Mouse (Mus musculus): ENCODE data around the gene Amigo1. TPM values are rescaled to one million over a fixed set of nuclear protein-coding genes. Genes with fewer than 3 reads are reported as not detected.
"Not testable (repeated sequence)": the region's sequence is repeated elsewhere in the genome, so short reads cannot be mapped to it uniquely, and the experiment has no call there.

The Amigo1 gene
- polyA plus RNA-seq, 1 experiment from 2014 or later = 11.3 TPM

GRCm38 (mm10) chr3:108220661-108221060, 34.5 kb downstream of the Amigo1 start:
- H3K27me3 ChIP-seq (ENCODE audit: control insufficient read depth, insufficient read depth, low read length) = peaks cover 27% of the 10 kb centered on the region
- 79% methylated on average over 3 of the region's 3 CpGs for WGBS
- DNase-seq (ENCODE audit: low spot score) = no peak
- ATAC-seq (ENCODE audit: low FRiP score) = no peak
- no peak overlapping the region for H3K4me2 ChIP-seq (replicated peaks)
- H3K4me1 ChIP-seq (replicated peaks; ENCODE audit: control insufficient read depth, insufficient read depth, low read length) = no peaks in the 10 kb centered on the region
- no peaks in the 10 kb centered on the region for H3K9me3 ChIP-seq (ENCODE audit: control insufficient read depth, low read length)
- H3K36me3 ChIP-seq (replicated peaks; ENCODE audit: control insufficient read depth, insufficient read depth) = no peaks in the 10 kb centered on the region
- H3K4me3 ChIP-seq (replicated peaks; ENCODE audit: low read length) = no peak overlapping the region
- no peak overlapping the region for H3K9ac ChIP-seq
- no peak overlapping the region for H3K27ac ChIP-seq

- H3K27me3 ChIP-seq (ENCODE audit: control insufficient read depth, insufficient read depth, low read length) = peaks cover 57% of the 10 kb centered on the region
- H3K4me1 ChIP-seq (replicated peaks; ENCODE audit: control insufficient read depth, insufficient read depth, low read length) = peaks cover 5% of the 10 kb centered on the region
- H3K9me3 ChIP-seq (ENCODE audit: control insufficient read depth, low read length) = no peaks in the 10 kb centered on the region
- H3K4me3 ChIP-seq (replicated peaks; ENCODE audit: low read length) = peak overlapping the region; percentile 34
- H3K4me2 ChIP-seq (replicated peaks) = peak overlapping the region; percentile 61
- DNase-seq (ENCODE audit: low spot score) = no peak
- ATAC-seq (ENCODE audit: low FRiP score) = no peak
- 4% methylated on average over 59 of the region's 67 CpGs for WGBS
- H3K27ac ChIP-seq = no peak overlapping the region
- no peaks in the 10 kb centered on the region for H3K36me3 ChIP-seq (replicated peaks; ENCODE audit: control insufficient read depth, insufficient read depth)
- peak overlapping the region; percentile 31; the same call in 1 of the 2 replicates for H3K9ac ChIP-seq
Measured at GRCm38 (mm10) chr3:108225711-108226557, 39.8 kb downstream of the Amigo1 start.

GRCm38 (mm10) chr3:108226558-108227350, 40.6 kb downstream of the Amigo1 start, which contains the start of gene Sypl2:
Sypl2 (minus strand) TSS chr3:108226648.
- H3K4me3 ChIP-seq (replicated peaks; ENCODE audit: low read length) = peak within 1 kb of the TSS; percentile 34
- WGBS = 2% methylated on average over 44 of the region's 44 CpGs
- H3K4me1 ChIP-seq (replicated peaks; ENCODE audit: control insufficient read depth, insufficient read depth, low read length) = peaks cover 5% of the 10 kb centered on the region
- ATAC-seq (ENCODE audit: low FRiP score) (no peak), DNase-seq (ENCODE audit: low spot score) (peak; percentile 38)
- H3K9ac ChIP-seq = peak within 1 kb of the TSS; percentile 31; the same call in 1 of the 2 replicates
- peak within 1 kb of the TSS; percentile 61 for H3K4me2 ChIP-seq (replicated peaks)
- H3K36me3 ChIP-seq (replicated peaks; ENCODE audit: control insufficient read depth, insufficient read depth) = no peaks in the 10 kb centered on the region
- H3K9me3 ChIP-seq (ENCODE audit: control insufficient read depth, low read length) = no peaks in the 10 kb centered on the region
- H3K27ac ChIP-seq = no peak within 1 kb of the TSS
- H3K27me3 ChIP-seq (ENCODE audit: control insufficient read depth, insufficient read depth, low read length) = peaks cover 57% of the 10 kb centered on the region

GRCm38 (mm10) chr3:108227521-108227920, 41.4 kb downstream of the Amigo1 start:
- 84% methylated on average over 2 of the region's 2 CpGs for WGBS
- Histone ChIP-seq H3K4me1 (replicated peaks; ENCODE audit: control insufficient read depth, insufficient read depth, low read length) (peaks cover 5% of the 10 kb centered on the region), H3K27me3 (ENCODE audit: control insufficient read depth, insufficient read depth, low read length) (peaks cover 55% of the 10 kb centered on the region), H3K27ac (no peak overlapping the region), H3K4me2 (replicated peaks) (no peak overlapping the region), H3K9me3 (ENCODE audit: control insufficient read depth, low read length) (no peaks in the 10 kb centered on the region), H3K9ac (no peak overlapping the region), H3K4me3 (replicated peaks; ENCODE audit: low read length) (no peak overlapping the region), H3K36me3 (replicated peaks; ENCODE audit: control insufficient read depth, insufficient read depth) (no peaks in the 10 kb centered on the region)
- DNase-seq (ENCODE audit: low spot score) = no peak
- no peak for ATAC-seq (ENCODE audit: low FRiP score)

- WGBS = 86% methylated on average over 4 of the region's 4 CpGs
- Histone ChIP-seq H3K4me1 (replicated peaks; ENCODE audit: control insufficient read depth, insufficient read depth, low read length) (peaks cover 2% of the 10 kb centered on the region; the same call in 1 of the 2 replicates), H3K9ac (no peak overlapping the region), H3K27me3 (ENCODE audit: control insufficient read depth, insufficient read depth, low read length) (peaks cover 20% of the 10 kb centered on the region), H3K36me3 (replicated peaks; ENCODE audit: control insufficient read depth, insufficient read depth) (no peaks in the 10 kb centered on the region), H3K9me3 (ENCODE audit: control insufficient read depth, low read length) (no peaks in the 10 kb centered on the region), H3K4me2 (replicated peaks) (no peak overlapping the region), H3K27ac (no peak overlapping the region), H3K4me3 (replicated peaks; ENCODE audit: low read length) (no peak overlapping the region)
- ATAC-seq (ENCODE audit: low FRiP score) = no peak
- no peak for DNase-seq (ENCODE audit: low spot score)
Measured at GRCm38 (mm10) chr3:108231646-108232045, 45.5 kb downstream of the Amigo1 start.

- 85% methylated on average over 4 of the region's 4 CpGs for WGBS
- not testable (repeated sequence) for H3K4me3 ChIP-seq (replicated peaks; ENCODE audit: low read length)
Measured at GRCm38 (mm10) chr3:108237474-108238102, 51.5 kb downstream of the Amigo1 start.

GRCm38 (mm10) chr3:108241243-108241839, 55.2 kb downstream of the Amigo1 start:
- Histone ChIP-seq H3K27ac (no peak overlapping the region), H3K9me3 (ENCODE audit: control insufficient read depth, low read length) (no peaks in the 10 kb centered on the region), H3K27me3 (ENCODE audit: control insufficient read depth, insufficient read depth, low read length) (no peaks in the 10 kb centered on the region), H3K4me3 (replicated peaks; ENCODE audit: low read length) (no peak overlapping the region), H3K4me1 (replicated peaks; ENCODE audit: control insufficient read depth, insufficient read depth, low read length) (no peaks in the 10 kb centered on the region), H3K9ac (no peak overlapping the region), H3K36me3 (replicated peaks; ENCODE audit: control insufficient read depth, insufficient read depth) (no peaks in the 10 kb centered on the region), H3K4me2 (replicated peaks) (no peak overlapping the region)
- whole genome bisulfite sequencing = 93% methylated on average over 3 of the region's 3 CpGs
- ATAC-seq (ENCODE audit: low FRiP score) (no peak), DNase-seq (ENCODE audit: low spot score) (no peak)

More at GRCm38 (mm10) chr3:108237474-108238102, 51.5 kb downstream of the Amigo1 start:
- not testable (repeated sequence) for H3K4me2 ChIP-seq (replicated peaks); H3K9me3 ChIP-seq (ENCODE audit: control insufficient read depth, low read length); DNase-seq (ENCODE audit: low spot score); H3K9ac ChIP-seq; H3K27me3 ChIP-seq (ENCODE audit: control insufficient read depth, insufficient read depth, low read length); H3K4me1 ChIP-seq (replicated peaks; ENCODE audit: control insufficient read depth, insufficient read depth, low read length); ATAC-seq (ENCODE audit: low FRiP score); H3K27ac ChIP-seq; H3K36me3 ChIP-seq (replicated peaks; ENCODE audit: control insufficient read depth, insufficient read depth)

Data from hindbrain, embryonic 14.5 days (tissue).